Mouse (Mus musculus) embryonic facial prominence, embryonic 14.5 days (tissue): ENCODE measurements around the gene Foxk1. TPM values are rescaled to one million over a fixed set of nuclear protein-coding genes. Genes with fewer than 3 reads are reported as not detected.

Source experiments
- ATAC-seq: fragments of 200-750 bp; cut with Nextera tagmentation; 2 replicates; pipeline ENCODE4 v1.8.0; 2017; ENCODE audit warnings: low read depth, moderate number of reproducible peaks, moderate TSS enrichment
- DNase-seq: peaks from one replicate; pipeline ENCODE4 v3.0.0-alpha.2; 2015; ENCODE audit warnings: low spot score
- H3K27ac ChIP-seq: fragments of 300-500 bp; sonication (generic); replicated peaks from 2 replicates; pipeline ENCODE4 v1.5.1; 2014; ENCODE audit warnings: low read depth, mild to moderate bottlenecking, low read length, moderate library complexity
- H3K27me3 ChIP-seq: fragments of 300-500 bp; sonication (generic); replicated peaks from 2 replicates; pipeline ENCODE4 v1.6.1; 2014; ENCODE audit warnings: low read length; ENCODE audit not compliant: control insufficient read depth, insufficient read depth
- H3K36me3 ChIP-seq: fragments of 300-500 bp; sonication (generic); 2 replicates; pipeline ENCODE4 v1.6.1; 2014; ENCODE audit warnings: low read length, mixed read lengths; ENCODE audit not compliant: control insufficient read depth, insufficient read depth
- H3K4me1 ChIP-seq: fragments of 300-500 bp; sonication (generic); 2 replicates; pipeline ENCODE4 v1.6.1; 2014; ENCODE audit warnings: antibody characterized with exemption, low read length; ENCODE audit not compliant: control insufficient read depth, insufficient read depth
- H3K4me2 ChIP-seq: fragments of 300-500 bp; sonication (generic); 2 replicates; pipeline ENCODE4 v1.6.1; 2014; ENCODE audit warnings: low read depth, mild to moderate bottlenecking, low read length, moderate library complexity, mixed read lengths
- H3K4me3 ChIP-seq: fragments of 300-500 bp; sonication (generic); 2 replicates; pipeline ENCODE4 v1.5.1; 2014; ENCODE audit warnings: low read depth, mild to moderate bottlenecking, low read length
- H3K9ac ChIP-seq: fragments of 300-500 bp; sonication (generic); 2 replicates; pipeline ENCODE4 v1.6.1; 2014; ENCODE audit warnings: low read depth, mild to moderate bottlenecking, low read length, moderate library complexity, mixed read lengths
- H3K9me3 ChIP-seq: fragments of 300-500 bp; sonication (generic); 2 replicates; pipeline ENCODE4 v1.6.1; 2016; ENCODE audit warnings: low read length; ENCODE audit not compliant: control insufficient read depth
- WGBS: fragments of 180-500 bp; shearing (Covaris S2); extraction: QIAGEN DNeasy Blood & Tissue Kit; methylation state at CpG from one replicate; pipeline ENCODE4 v1.1.7; 2014; 5-methylcytosine and 5-hydroxymethylcytosine counted together
- polyA plus RNA-seq: library from polyadenylated mRNA; unstranded; fragments of >200 nt; fragmentation: Nextera tagmentation; extraction: Ambion mirVana; gene quantifications from 2 replicates; pipeline ENCODE4 v1.2.1, GENCODE M21; 2014

The Foxk1 gene
- polyA plus RNA-seq, 1 experiment from 2014 or later: 7.5 TPM

- ATAC-seq (peak; percentile 95), DNase-seq (peak; percentile 98)
- Histone ChIP-seq H3K27ac (peak overlapping the region; percentile 97), H3K9ac (peak overlapping the region; percentile 49), H3K4me2 (peak overlapping the region; percentile 70), H3K4me3 (peak overlapping the region; percentile 19), H3K27me3 (no peaks in the 10 kb centered on the region), H3K9me3 (no peaks in the 10 kb centered on the region), H3K36me3 (peaks cover 17% of the 10 kb centered on the region), H3K4me1 (peaks cover 55% of the 10 kb centered on the region)
- under 1% methylated on average over 17 of the region's 19 CpGs for WGBS
These were observed 39.3 kb downstream of the Foxk1 start for GRCm38 (mm10) chr5:142440451-142441147.

GRCm38 (mm10) chr5:142441332-142442044 is 40.2 kb downstream of the Foxk1 start:
- Histone ChIP-seq H3K27me3 (no peaks in the 10 kb centered on the region), H3K4me1 (peaks cover 56% of the 10 kb centered on the region), H3K27ac (peak overlapping the region; percentile 97), H3K9me3 (no peaks in the 10 kb centered on the region), H3K4me3 (peak overlapping the region; percentile 19), H3K36me3 (peaks cover 8% of the 10 kb centered on the region), H3K9ac (peak overlapping the region; percentile 49), H3K4me2 (peak overlapping the region; percentile 70)
- 44% methylated on average over 22 of the region's 22 CpGs for WGBS
- ATAC-seq (0 out of 2 replicates have a peak, but pooled peaks have one; percentile 3), DNase-seq (peak; percentile 78)

- DNase-seq (no peak), ATAC-seq (no peak)
- Histone ChIP-seq H3K4me3 (no peak overlapping the region), H3K36me3 (peaks cover 4% of the 10 kb centered on the region; the same call in 1 of the 2 replicates), H3K27me3 (no peaks in the 10 kb centered on the region), H3K9ac (no peak overlapping the region; the same call in 1 of the 2 replicates), H3K4me2 (peak overlapping the region; percentile 70; the same call in 1 of the 2 replicates), H3K9me3 (no peaks in the 10 kb centered on the region), H3K4me1 (peaks cover 56% of the 10 kb centered on the region), H3K27ac (peak overlapping the region; percentile 97)
- WGBS: 82% methylated on average over 7 of the region's 7 CpGs
These were observed 40.7 kb downstream of the Foxk1 start for GRCm38 (mm10) chr5:142442045-142442440.

- H3K9ac ChIP-seq: no peak overlapping the region
- H3K9me3 ChIP-seq: no peaks in the 10 kb centered on the region
- H3K4me2 ChIP-seq: no peak overlapping the region
- H3K27ac ChIP-seq: no peak overlapping the region
- peaks cover 61% of the 10 kb centered on the region for H3K4me1 ChIP-seq
- no peaks in the 10 kb centered on the region for H3K27me3 ChIP-seq
- WGBS: 71% methylated on average over 15 of the region's 15 CpGs
- no peak overlapping the region for H3K4me3 ChIP-seq
- H3K36me3 ChIP-seq: no peaks in the 10 kb centered on the region
- DNase-seq: no peak
- no peak for ATAC-seq
These were observed 42.2 kb downstream of the Foxk1 start for GRCm38 (mm10) chr5:142443514-142443913.

GRCm38 (mm10) chr5:142443994-142444393 is 42.7 kb downstream of the Foxk1 start:
- WGBS: 76% methylated on average over 14 of the region's 14 CpGs
- no peak overlapping the region for H3K9ac ChIP-seq
- H3K4me1 ChIP-seq: peaks cover 60% of the 10 kb centered on the region
- no peak overlapping the region for H3K4me2 ChIP-seq
- ATAC-seq (no peak), DNase-seq (no peak)
- no peaks in the 10 kb centered on the region for H3K9me3 ChIP-seq
- 0 out of 2 replicates have a peak, but pooled peaks cover 5% of the 10 kb centered on the region for H3K36me3 ChIP-seq
- no peak overlapping the region for H3K27ac ChIP-seq
- no peaks in the 10 kb centered on the region for H3K27me3 ChIP-seq
- no peak overlapping the region for H3K4me3 ChIP-seq

- Histone ChIP-seq H3K4me2 (no peak overlapping the region), H3K27me3 (no peaks in the 10 kb centered on the region), H3K36me3 (peaks cover 7% of the 10 kb centered on the region), H3K9ac (no peak overlapping the region), H3K9me3 (no peaks in the 10 kb centered on the region), H3K27ac (0 out of 2 replicates have a peak overlapping the region, but pooled peaks have one; percentile 8), H3K4me1 (peaks cover 51% of the 10 kb centered on the region), H3K4me3 (no peak overlapping the region)
- DNase-seq: peak; percentile 56
- no peak for ATAC-seq
- WGBS: 20% methylated on average over 4 of the region's 11 CpGs
These were observed 43.7 kb downstream of the Foxk1 start for GRCm38 (mm10) chr5:142444791-142445531.

GRCm38 (mm10) chr5:142445709-142446108 is 44.4 kb downstream of the Foxk1 start:
- Histone ChIP-seq H3K9me3 (no peaks in the 10 kb centered on the region), H3K4me2 (no peak overlapping the region), H3K27ac (no peak overlapping the region), H3K9ac (no peak overlapping the region), H3K27me3 (no peaks in the 10 kb centered on the region), H3K4me1 (peaks cover 48% of the 10 kb centered on the region), H3K36me3 (peaks cover 15% of the 10 kb centered on the region), H3K4me3 (no peak overlapping the region)
- no peak for ATAC-seq
- WGBS: 40% methylated on average over 8 of the region's 8 CpGs
- peak; percentile 41 for DNase-seq

- Histone ChIP-seq H3K4me2 (0 out of 2 replicates have a peak overlapping the region, but pooled peaks have one; percentile 11), H3K9ac (no peak overlapping the region), H3K27me3 (no peaks in the 10 kb centered on the region), H3K4me3 (no peak overlapping the region), H3K9me3 (no peaks in the 10 kb centered on the region), H3K4me1 (peaks cover 26% of the 10 kb centered on the region), H3K27ac (peak overlapping the region; percentile 45; the same call in 1 of the 2 replicates), H3K36me3 (peaks cover 36% of the 10 kb centered on the region)
- DNase-seq: peak; percentile 95
- 4% methylated on average over 7 of the region's 9 CpGs for WGBS
- ATAC-seq: peak; percentile 86
These were observed 46.8 kb downstream of the Foxk1 start for GRCm38 (mm10) chr5:142448076-142448475.
